Mouse (Mus musculus) midbrain, embryonic 12.5 days (tissue): ENCODE data around the gene Elk1. TPM values are rescaled to one million over a fixed set of nuclear protein-coding genes. Genes with fewer than 3 reads are reported as not detected.

Experiments used
- ATAC-seq: fragments of 200-750 bp; cut with Nextera tagmentation; 2 replicates; pipeline ENCODE4 v1.8.0; 2017; ENCODE audit warnings: low read depth, moderate TSS enrichment, moderate library complexity; ENCODE audit not compliant: low FRiP score
- H3K27ac ChIP-seq: fragments of 300-500 bp; sonication (generic); replicated peaks from 2 replicates; pipeline ENCODE4 v1.5.1; 2016; ENCODE audit warnings: mild to moderate bottlenecking
- H3K27me3 ChIP-seq: fragments of 300-500 bp; sonication (generic); 2 replicates; pipeline ENCODE4 v1.6.1; 2016; ENCODE audit warnings: mild to moderate bottlenecking
- H3K36me3 ChIP-seq: fragments of 300-500 bp; sonication (generic); 2 replicates; pipeline ENCODE4 v1.6.1; 2016
- H3K4me1 ChIP-seq: fragments of 300-500 bp; sonication (generic); 2 replicates; pipeline ENCODE4 v1.6.1; 2016
- H3K4me2 ChIP-seq: fragments of 300-500 bp; sonication (generic); replicated peaks from 2 replicates; pipeline ENCODE4 v1.6.1; 2016; ENCODE audit warnings: mild to moderate bottlenecking, moderate library complexity
- H3K4me3 ChIP-seq: fragments of 300-500 bp; sonication (generic); 2 replicates; pipeline ENCODE4 v1.5.1; 2016; ENCODE audit warnings: mild to moderate bottlenecking
- H3K9ac ChIP-seq: fragments of 300-500 bp; sonication (generic); replicated peaks from 2 replicates; pipeline ENCODE4 v1.6.1; 2016; ENCODE audit warnings: mild to moderate bottlenecking, moderate library complexity
- H3K9me3 ChIP-seq: fragments of 300-500 bp; sonication (generic); 2 replicates; pipeline ENCODE4 v1.6.1; 2016; ENCODE audit warnings: mild to moderate bottlenecking
- WGBS: fragments of 180-500 bp; shearing (Covaris S2); methylation state at CpG from one replicate; pipeline ENCODE4 v1.1.7; 2016; 5-methylcytosine and 5-hydroxymethylcytosine counted together
- polyA plus RNA-seq: library from polyadenylated mRNA; unstranded; fragments of >200 nt; fragmentation: Nextera tagmentation; extraction: Ambion mirVana; gene quantifications from 2 replicates; pipeline ENCODE4 v1.2.1, GENCODE M21; 2016

Gene Elk1
- 15.9 and 19.6 TPM in 2 replicates for polyA plus RNA-seq

- Histone ChIP-seq H3K4me1 (no peaks in the 10 kb centered on the region), H3K27ac (peak within 1 kb of the TSS; percentile 71), H3K4me3 (peak within 1 kb of the TSS; percentile 64), H3K36me3 (no peaks in the 10 kb centered on the region), H3K4me2 (peak within 1 kb of the TSS; percentile 52), H3K27me3 (no peaks in the 10 kb centered on the region), H3K9ac (peak within 1 kb of the TSS; percentile 53), H3K9me3 (no peaks in the 10 kb centered on the region)
- WGBS, result 22% methylated on average over 30 of the region's 30 CpGs
- ATAC-seq, result peak; percentile 98
Observed at GRCm38 (mm10) chrX:20950191-20950880, at the start of gene Elk1. TSS of gene Elk1 (minus strand) at chrX:20950608.

GRCm38 (mm10) chrX:20980901-20981300, 30.5 kb upstream of the Elk1 start:
- Histone ChIP-seq H3K36me3 (no peaks in the 10 kb centered on the region), H3K9me3 (no peaks in the 10 kb centered on the region), H3K4me1 (no peaks in the 10 kb centered on the region), H3K4me3 (no peak overlapping the region), H3K9ac (no peak overlapping the region), H3K4me2 (no peak overlapping the region), H3K27ac (no peak overlapping the region), H3K27me3 (no peaks in the 10 kb centered on the region)
- ATAC-seq, result no peak
- 68% methylated on average over 1 of the region's 1 CpGs for WGBS

- Histone ChIP-seq H3K4me2 (peak within 1 kb of the TSS; percentile 50), H3K27me3 (no peaks in the 10 kb centered on the region), H3K9ac (peak within 1 kb of the TSS; percentile 50), H3K4me1 (0 out of 2 replicates have a peak, but pooled peaks cover 5% of the 10 kb centered on the region), H3K4me3 (peak within 1 kb of the TSS; percentile 56), H3K27ac (0 out of 2 replicates have a peak within 1 kb of the TSS, but pooled peaks have one; percentile 46), H3K36me3 (0 out of 2 replicates have a peak, but pooled peaks cover 6% of the 10 kb centered on the region), H3K9me3 (no peaks in the 10 kb centered on the region)
- peak; percentile 98 for ATAC-seq
- WGBS, result 16% methylated on average over 57 of the region's 57 CpGs
Observed at GRCm38 (mm10) chrX:20961477-20962378, 11.3 kb upstream of the Elk1 start, which contains the start of gene Uxt. TSS of gene Uxt (minus strand) at chrX:20962017.

- no peaks in the 10 kb centered on the region for H3K9me3 ChIP-seq
- H3K9ac ChIP-seq, result no peak overlapping the region
- WGBS, result 13% methylated on average over 4 of the region's 4 CpGs
- H3K27me3 ChIP-seq, result no peaks in the 10 kb centered on the region
- no peak overlapping the region for H3K4me3 ChIP-seq
- no peak for ATAC-seq
- H3K27ac ChIP-seq, result no peak overlapping the region
- no peaks in the 10 kb centered on the region for H3K4me1 ChIP-seq
- 0 out of 2 replicates have a peak, but pooled peaks cover 3% of the 10 kb centered on the region for H3K36me3 ChIP-seq
- H3K4me2 ChIP-seq, result no peak overlapping the region
Observed at GRCm38 (mm10) chrX:20946055-20946454, 4.4 kb downstream of the Elk1 start.

DNA sequence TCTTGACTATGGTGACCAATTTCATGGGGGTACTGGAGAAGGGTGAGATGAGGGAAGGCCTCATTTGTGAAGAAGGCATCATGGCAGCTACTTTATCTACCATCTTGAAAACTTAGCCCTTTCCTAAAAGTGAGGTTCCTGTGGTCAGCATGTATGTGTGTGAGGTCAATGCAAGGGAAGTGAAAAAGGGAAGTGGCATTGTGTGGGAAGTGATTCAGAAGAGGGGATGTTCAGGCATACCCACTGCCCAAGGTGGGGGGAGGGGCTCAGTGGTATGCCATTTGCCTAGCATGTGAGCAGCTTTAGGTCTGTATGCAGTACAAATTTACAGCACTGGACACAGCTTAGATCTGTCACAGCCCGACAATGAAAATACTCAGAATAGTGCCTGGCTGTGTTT, 18.4 kb downstream of the Elk1 start:
- Histone ChIP-seq H3K27ac (no peak overlapping the region), H3K4me2 (no peak overlapping the region), H3K9me3 (no peaks in the 10 kb centered on the region), H3K4me3 (no peak overlapping the region), H3K36me3 (peaks cover 41% of the 10 kb centered on the region), H3K4me1 (no peaks in the 10 kb centered on the region), H3K9ac (no peak overlapping the region), H3K27me3 (no peaks in the 10 kb centered on the region)
- 90% methylated on average over 1 of the region's 1 CpGs for WGBS
- no peak for ATAC-seq

DNA sequence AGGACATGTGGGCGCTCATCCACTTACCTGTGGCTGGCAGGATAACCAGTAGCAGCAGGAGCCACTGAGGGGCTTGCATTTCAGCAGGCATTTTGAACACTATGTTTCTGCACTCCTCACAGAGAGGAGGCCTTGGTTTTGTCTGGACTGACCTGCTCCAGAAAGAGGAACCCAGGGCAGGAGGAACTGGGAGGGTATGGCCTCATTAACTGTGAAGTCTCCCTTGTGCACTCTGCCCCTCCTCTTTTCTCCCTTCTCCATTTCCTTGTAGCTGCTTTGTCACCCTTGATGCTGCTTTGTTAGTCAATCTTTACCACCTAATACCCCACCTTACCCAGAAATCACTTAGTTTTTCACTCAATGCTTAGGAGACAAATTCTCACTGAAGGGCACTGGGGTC, 19.0 kb downstream of the Elk1 start, which contains the start of gene Cfp:
Gene Cfp (minus strand): TSS at position 192 of the 400 bp plus-strand sequence.
- Histone ChIP-seq H3K4me2 (no peak within 1 kb of the TSS), H3K4me3 (no peak within 1 kb of the TSS), H3K9ac (no peak within 1 kb of the TSS), H3K27ac (no peak within 1 kb of the TSS), H3K4me1 (no peaks in the 10 kb centered on the region), H3K36me3 (peaks cover 35% of the 10 kb centered on the region), H3K27me3 (no peaks in the 10 kb centered on the region), H3K9me3 (no peaks in the 10 kb centered on the region)
- WGBS, result 82% methylated on average over 1 of the region's 1 CpGs
- no peak for ATAC-seq

GRCm38 (mm10) chrX:20929859-20930258, 20.5 kb downstream of the Elk1 start:
- no peak overlapping the region for H3K27ac ChIP-seq
- 100% methylated on average over 1 of the region's 1 CpGs for WGBS
- no peak for ATAC-seq
- peaks cover 22% of the 10 kb centered on the region; the same call in 1 of the 2 replicates for H3K36me3 ChIP-seq
- no peak overlapping the region for H3K4me2 ChIP-seq
- H3K9ac ChIP-seq, result no peak overlapping the region
- H3K4me1 ChIP-seq, result no peaks in the 10 kb centered on the region
- no peak overlapping the region for H3K4me3 ChIP-seq
- no peaks in the 10 kb centered on the region for H3K27me3 ChIP-seq
- no peaks in the 10 kb centered on the region for H3K9me3 ChIP-seq

GRCm38 (mm10) chrX:20924976-20925375, 25.4 kb downstream of the Elk1 start:
- no peak overlapping the region for H3K27ac ChIP-seq
- H3K9ac ChIP-seq, result no peak overlapping the region
- 0 out of 2 replicates have a peak, but pooled peaks cover 10% of the 10 kb centered on the region for H3K36me3 ChIP-seq
- no peaks in the 10 kb centered on the region for H3K9me3 ChIP-seq
- no peaks in the 10 kb centered on the region for H3K27me3 ChIP-seq
- ATAC-seq, result no peak
- H3K4me3 ChIP-seq, result no peak overlapping the region
- H3K4me1 ChIP-seq, result no peaks in the 10 kb centered on the region
- H3K4me2 ChIP-seq, result no peak overlapping the region

- Histone ChIP-seq H3K4me1 (no peaks in the 10 kb centered on the region), H3K36me3 (0 out of 2 replicates have a peak, but pooled peaks cover 10% of the 10 kb centered on the region)
- WGBS, result 80% methylated on average over 1 of the region's 1 CpGs
Observed at GRCm38 (mm10) chrX:20923506-20923905, 26.9 kb downstream of the Elk1 start.

GRCm38 (mm10) chrX:20921366-20921765, 29.0 kb downstream of the Elk1 start:
- ATAC-seq, result no peak
- H3K4me1 ChIP-seq, result no peaks in the 10 kb centered on the region
- H3K36me3 ChIP-seq, result no peaks in the 10 kb centered on the region
- no peak overlapping the region for H3K9ac ChIP-seq
- 35% methylated on average over 5 of the region's 5 CpGs for WGBS
- H3K27me3 ChIP-seq, result no peaks in the 10 kb centered on the region
- H3K4me2 ChIP-seq, result peak overlapping the region; percentile 59
- H3K9me3 ChIP-seq, result no peaks in the 10 kb centered on the region
- H3K4me3 ChIP-seq, result peak overlapping the region; percentile 56
- H3K27ac ChIP-seq, result no peak overlapping the region

More at GRCm38 (mm10) chrX:20923506-20923905, 26.9 kb downstream of the Elk1 start:
- no peak for ATAC-seq
- no peak overlapping the region for H3K9ac ChIP-seq
- H3K4me2 ChIP-seq, result no peak overlapping the region
- no peak overlapping the region for H3K27ac ChIP-seq
- H3K9me3 ChIP-seq, result no peaks in the 10 kb centered on the region
- H3K27me3 ChIP-seq, result no peaks in the 10 kb centered on the region
- no peak overlapping the region for H3K4me3 ChIP-seq

DNA sequence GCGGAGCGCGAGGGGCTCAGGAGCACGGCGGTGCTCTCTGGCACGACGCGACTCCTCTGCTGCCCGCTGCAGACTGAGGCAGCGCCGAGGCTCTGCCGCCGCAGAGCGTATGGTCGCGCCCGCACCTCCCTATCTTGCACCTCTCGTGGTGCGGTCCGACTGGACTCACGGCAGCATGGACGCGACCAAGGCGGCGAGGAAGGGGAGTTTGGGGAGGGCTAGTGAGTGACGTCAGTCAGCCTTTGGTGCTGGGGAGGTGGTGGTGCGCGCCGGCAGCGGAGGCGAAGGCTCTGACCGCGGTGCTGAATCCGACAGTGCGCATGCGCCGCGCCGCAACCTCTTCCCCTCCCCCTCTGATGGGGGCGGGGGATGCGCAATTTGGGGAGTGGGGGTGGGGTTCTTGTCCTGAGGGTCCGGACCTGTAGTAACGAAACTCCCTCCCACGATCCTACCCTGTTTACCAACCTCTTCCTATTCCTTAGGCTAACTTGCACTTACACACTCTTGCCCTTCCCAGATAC, 29.5 kb downstream of the Elk1 start, which contains the start of gene Syn1:
Gene Syn1 (minus strand): TSS at position 161 of the 521 bp plus-strand sequence.
- peak; percentile 97 for ATAC-seq
- peak within 1 kb of the TSS; percentile 59 for H3K4me2 ChIP-seq
- 18% methylated on average over 40 of the region's 44 CpGs for WGBS
- no peaks in the 10 kb centered on the region for H3K9me3 ChIP-seq
- peak within 1 kb of the TSS; percentile 56 for H3K4me3 ChIP-seq
- H3K27me3 ChIP-seq, result no peaks in the 10 kb centered on the region
- no peak within 1 kb of the TSS; the same call in 1 of the 2 replicates for H3K27ac ChIP-seq
- H3K4me1 ChIP-seq, result no peaks in the 10 kb centered on the region
- peak within 1 kb of the TSS; percentile 60 for H3K9ac ChIP-seq
- H3K36me3 ChIP-seq, result no peaks in the 10 kb centered on the region
